Mouse (Mus musculus) heart, postnatal 0 days (tissue): ENCODE data around the gene Zfp810. TPM values are rescaled to one million over a fixed set of nuclear protein-coding genes. Genes with fewer than 3 reads are reported as not detected.

Experiments
- ATAC-seq: fragments of 200-750 bp; cut with Nextera tagmentation; 2 replicates; pipeline ENCODE4 v1.8.0; 2017; ENCODE audit warnings: low read depth, moderate number of reproducible peaks, moderate library complexity; ENCODE audit not compliant: insufficient read depth
- DNase-seq: peaks from one replicate; pipeline ENCODE4 v3.0.0-alpha.2; 2016; ENCODE audit warnings: low spot score
- H3K27ac ChIP-seq: fragments of 300-500 bp; sonication (generic); 2 replicates; pipeline ENCODE4 v1.5.1; 2014; ENCODE audit warnings: low read depth, mild to moderate bottlenecking
- H3K27me3 ChIP-seq: fragments of 300-500 bp; sonication (generic); 2 replicates; pipeline ENCODE4 v1.6.1; 2014; ENCODE audit warnings: low read length, mixed read lengths; ENCODE audit not compliant: control insufficient read depth, insufficient read depth
- H3K36me3 ChIP-seq: fragments of 300-500 bp; sonication (generic); replicated peaks from 2 replicates; pipeline ENCODE4 v1.6.1; 2014; ENCODE audit warnings: low read length, mixed read lengths; ENCODE audit not compliant: control insufficient read depth, insufficient read depth
- H3K4me1 ChIP-seq: fragments of 300-500 bp; sonication (generic); 2 replicates; pipeline ENCODE4 v1.6.1; 2014; ENCODE audit warnings: antibody characterized with exemption; ENCODE audit not compliant: control insufficient read depth, insufficient read depth
- H3K4me2 ChIP-seq: fragments of 300-500 bp; sonication (generic); 2 replicates; pipeline ENCODE4 v1.6.1; 2014; ENCODE audit warnings: low read depth, mild to moderate bottlenecking, low read length, moderate library complexity
- H3K4me3 ChIP-seq: fragments of 300-500 bp; sonication (generic); 2 replicates; pipeline ENCODE4 v1.5.1; 2014; ENCODE audit warnings: low read depth, low read length
- H3K9ac ChIP-seq: fragments of 300-500 bp; sonication (generic); replicated peaks from 2 replicates; pipeline ENCODE4 v1.6.1; 2014; ENCODE audit warnings: low read depth, low read length, mixed read lengths
- H3K9me3 ChIP-seq: fragments of 300-500 bp; sonication (generic); replicated peaks from 2 replicates; pipeline ENCODE4 v1.6.1; 2016; ENCODE audit warnings: low read length; ENCODE audit not compliant: control insufficient read depth
- CTCF ChIP-seq: IDR thresholded peaks from 2 replicates; pipeline ENCODE4 v1.5.1; 2016; ENCODE audit warnings: antibody characterized with exemption, control low read depth, low read depth
- EP300 ChIP-seq: IDR thresholded peaks from 2 replicates; pipeline ENCODE4 v1.6.1; 2016; ENCODE audit warnings: antibody characterized with exemption, low read depth
- WGBS: fragments of 180-500 bp; shearing (Covaris S2); extraction: QIAGEN DNeasy Blood & Tissue Kit; methylation state at CpG from one replicate; pipeline ENCODE4 v1.1.7; 2014; 5-methylcytosine and 5-hydroxymethylcytosine counted together
- polyA plus RNA-seq: library from polyadenylated mRNA; unstranded; fragments of >200 nt; fragmentation: Nextera tagmentation; extraction: Ambion mirVana; gene quantifications from 2 replicates; pipeline ENCODE4 v1.2.1, GENCODE M21; 2015
- total RNA-seq: library from RNA; depleted of rRNA; stranded (reverse); fragments of >200 nt; gene quantifications from 2 replicates; pipeline ENCODE4 v1.2.3, GENCODE M21; 2014; ENCODE audit warnings: low replicate concordance

Zfp810 gene
- total and polyA plus RNA-seq, 2 experiments from 2014 or later = 14.3 to 27.8 TPM

GRCm38 (mm10) chr9:22278733-22279132 is 28.7 kb downstream of the Zfp810 start:
- WGBS = 94% methylated on average over 4 of the region's 4 CpGs
- H3K36me3 ChIP-seq = peaks cover 74% of the 10 kb centered on the region

GRCm38 (mm10) chr9:22268886-22269285 is 38.6 kb downstream of the Zfp810 start:
- ATAC-seq (no peak), DNase-seq (no peak)
- Histone ChIP-seq H3K27ac (no peak overlapping the region), H3K9me3 (peaks cover 4% of the 10 kb centered on the region; the same call in 1 of the 2 replicates), H3K9ac (no peak overlapping the region), H3K4me2 (no peak overlapping the region), H3K36me3 (0 out of 2 replicates have a peak, but pooled peaks cover 6% of the 10 kb centered on the region), H3K4me1 (no peaks in the 10 kb centered on the region), H3K4me3 (no peak overlapping the region), H3K27me3 (no peaks in the 10 kb centered on the region)
- TF ChIP-seq EP300 (no peak), CTCF (no peak)
- 86% methylated on average over 1 of the region's 1 CpGs for WGBS

More at GRCm38 (mm10) chr9:22278733-22279132, 28.7 kb downstream of the Zfp810 start:
- ATAC-seq = no peak
- DNase-seq = no peak
- Histone ChIP-seq H3K9me3 (peaks cover 72% of the 10 kb centered on the region), H3K27ac (no peak overlapping the region), H3K9ac (no peak overlapping the region), H3K27me3 (no peaks in the 10 kb centered on the region), H3K4me3 (no peak overlapping the region), H3K4me1 (no peaks in the 10 kb centered on the region), H3K4me2 (no peak overlapping the region)
- no peak for TF ChIP-seq EP300
- TF ChIP-seq CTCF = no peak

- no peaks in the 10 kb centered on the region for H3K36me3 ChIP-seq
- 79% methylated on average over 10 of the region's 10 CpGs for WGBS
- peaks cover 4% of the 10 kb centered on the region; the same call in 1 of the 2 replicates for H3K9me3 ChIP-seq
- H3K4me1 ChIP-seq = no peaks in the 10 kb centered on the region; the same call in 1 of the 2 replicates
- no peak for DNase-seq
- TF ChIP-seq CTCF = no peak
- no peak for TF ChIP-seq EP300
- no peak for ATAC-seq
- no peaks in the 10 kb centered on the region for H3K27me3 ChIP-seq
- no peak overlapping the region for H3K4me2 ChIP-seq
- no peak overlapping the region for H3K9ac ChIP-seq
- no peak overlapping the region for H3K27ac ChIP-seq
- H3K4me3 ChIP-seq = no peak overlapping the region
Observed at GRCm38 (mm10) chr9:22262611-22263010, 44.8 kb downstream of the Zfp810 start.

- H3K9me3 ChIP-seq = peaks cover 4% of the 10 kb centered on the region; the same call in 1 of the 2 replicates
- no peak overlapping the region for H3K4me3 ChIP-seq
- 71% methylated on average over 1 of the region's 1 CpGs for WGBS
- TF ChIP-seq EP300 (no peak), CTCF (no peak)
- H3K27me3 ChIP-seq = no peaks in the 10 kb centered on the region
- H3K4me2 ChIP-seq = no peak overlapping the region
- no peak overlapping the region for H3K27ac ChIP-seq
- ATAC-seq (no peak), DNase-seq (no peak)
- no peaks in the 10 kb centered on the region for H3K36me3 ChIP-seq
- no peak overlapping the region for H3K9ac ChIP-seq
- no peaks in the 10 kb centered on the region; the same call in 1 of the 2 replicates for H3K4me1 ChIP-seq
Observed at GRCm38 (mm10) chr9:22261594-22261993, 45.9 kb downstream of the Zfp810 start.

- Histone ChIP-seq H3K27ac (no peak overlapping the region), H3K9me3 (peaks cover 7% of the 10 kb centered on the region), H3K36me3 (0 out of 2 replicates have a peak, but pooled peaks cover 7% of the 10 kb centered on the region), H3K9ac (no peak overlapping the region), H3K27me3 (no peaks in the 10 kb centered on the region), H3K4me2 (peak overlapping the region; percentile 66), H3K4me1 (no peaks in the 10 kb centered on the region; the same call in 1 of the 2 replicates), H3K4me3 (peak overlapping the region; percentile 55)
- 28% methylated on average over 3 of the region's 3 CpGs for WGBS
- ATAC-seq (no peak), DNase-seq (no peak)
- no peak for TF ChIP-seq CTCF
Observed at GRCm38 (mm10) chr9:22260092-22260422, 47.4 kb downstream of the Zfp810 start.

- Histone ChIP-seq H3K4me2 (peak within 1 kb of the TSS; percentile 66), H3K9ac (peak within 1 kb of the TSS; percentile 63), H3K27ac (peak within 1 kb of the TSS; percentile 18), H3K36me3 (0 out of 2 replicates have a peak, but pooled peaks cover 7% of the 10 kb centered on the region), H3K27me3 (no peaks in the 10 kb centered on the region), H3K4me3 (peak within 1 kb of the TSS; percentile 55), H3K9me3 (peaks cover 9% of the 10 kb centered on the region), H3K4me1 (no peaks in the 10 kb centered on the region; the same call in 1 of the 2 replicates)
- DNase-seq (peak; percentile 80), ATAC-seq (peak; percentile 91)
- WGBS = 1% methylated on average over 35 of the region's 35 CpGs
- no peak for TF ChIP-seq EP300
- TF ChIP-seq CTCF = no peak
Observed at GRCm38 (mm10) chr9:22259184-22260091, 48.0 kb downstream of the Zfp810 start, which contains the start of gene Zfp599. TSS of gene Zfp599 (minus strand) at chr9:22259895.
